Mouse (Mus musculus) small intestine, adult 2 months (tissue): ENCODE results near the gene Cav2.

Source experiments
- CTCF ChIP-seq: fragments of 200-500 bp; IDR thresholded peaks from 2 replicates; pipeline ENCODE4 v1.5.1; 2012; ENCODE audit warnings: low read depth, mild to moderate bottlenecking, control low read depth, inconsistent platforms, low read length, moderate library complexity, mixed read lengths; ENCODE audit not compliant: insufficient replicate concordance, insufficient read length; ENCODE audit errors: extremely low read depth
- POLR2A ChIP-seq: fragments of 200-500 bp; IDR thresholded peaks from 2 replicates; pipeline ENCODE4 v1.6.1; 2012; ENCODE audit warnings: low read depth, mild to moderate bottlenecking, control low read depth, inconsistent platforms, low read length, moderate library complexity

- TF ChIP-seq CTCF (no peak), POLR2A (no peak)
These were observed 28.3 kb downstream of the Cav2 start for GRCm38 (mm10) chr6:17309260-17309659.
